Mouse (Mus musculus): Measurements from ENCODE around the gene Ugdh.

DNA sequence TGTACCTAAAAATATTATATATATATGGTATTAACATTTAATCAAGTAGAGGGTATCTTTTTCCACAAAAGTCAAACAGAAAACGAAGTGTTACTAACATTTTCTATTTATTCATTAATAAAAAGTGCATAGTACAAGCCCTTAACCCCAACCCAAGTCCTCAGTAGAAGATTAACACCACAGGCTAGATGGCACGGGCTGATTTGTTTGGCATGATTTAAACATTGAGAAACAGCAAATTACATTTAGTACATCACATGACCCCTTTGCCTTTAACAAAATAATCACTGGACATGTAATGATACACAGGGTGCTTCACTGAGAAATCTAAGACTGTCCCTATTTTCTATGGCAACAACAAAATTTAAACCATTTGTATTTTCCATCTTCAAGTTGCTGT, 11.0 kb upstream of the Ugdh start:
- TF ChIP-seq CTCF (IDR thresholded peaks at IDR 0.05; ENCODE audit: control insufficient read depth, insufficient read depth, low read length) (no peak), POLR2A (IDR thresholded peaks at IDR 0.05; ENCODE audit: borderline replicate concordance, control insufficient read depth, low read depth, low read length) (no peak)

Data from bone marrow, adult 2 months (tissue).